Comparison of ENCODE assay signal across 9 mouse cellular contexts in the genomic region with DNA sequence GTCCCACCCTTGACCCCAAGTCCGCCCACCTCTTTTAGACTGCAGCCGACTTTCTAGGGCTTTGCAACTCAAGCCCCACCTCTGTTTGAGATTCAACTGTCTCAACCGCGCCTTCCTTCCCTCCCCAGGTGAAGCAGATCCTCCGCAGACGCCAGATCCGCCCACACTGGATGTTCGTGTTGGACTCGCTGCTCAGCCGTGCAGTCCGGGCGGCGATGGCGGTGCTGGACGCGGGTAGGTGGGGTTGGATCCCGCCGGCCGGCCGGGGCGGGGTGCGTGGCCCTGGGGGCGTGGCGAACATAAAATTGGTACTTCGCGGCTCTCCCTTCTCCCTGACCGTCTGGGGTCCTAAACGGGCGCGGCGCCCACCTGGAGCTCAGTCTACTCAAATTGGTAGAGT. TPM values are rescaled to one million over a fixed set of nuclear protein-coding genes. Genes with fewer than 3 reads are reported as not detected.
DNase-seq lines count a peak whose midpoint lies in the region; ATAC-seq lines count a peak whose summit lies in the region.
"Had no signal": no experiment of that assay in that cellular context is flagged by ENCODE, and none has a peak within 500 bp of the region (broad histone marks: within the 10 kb centered on the region; RNA-seq: fewer than 3 reads in every experiment).

No protein-coding gene starts in this region.

- no peak for ATAC-seq in heart, embryonic 13.5 days (ENCODE audit: extremely low read depth, insufficient number of reproducible peaks, low FRiP score, low TSS enrichment)
- no peak for ATAC-seq in neural tube, embryonic 11.5 days (ENCODE audit: insufficient read depth, low FRiP score, low TSS enrichment)

- 5% methylated on average over 31 of the region's 31 CpGs for WGBS in heart, embryonic 13.5 days
- WGBS in forebrain, embryonic 10.5 days = 2% methylated on average over 31 of the region's 31 CpGs
- under 1% methylated on average over 31 of the region's 31 CpGs for WGBS in neural tube, embryonic 11.5 days

- DNase-seq in heart, postnatal 36 days = no peak
- peak; percentile 52 for DNase-seq in R1 (ENCODE audit: low read depth, low spot score)
- no peak for DNase-seq in forebrain, embryonic 10.5 days (ENCODE audit: extremely low spot score, low spot score)
- peak; percentile 44 for DNase-seq in kidney, postnatal 14 days
- peak; percentile 44 for DNase-seq in neural tube, embryonic 11.5 days (ENCODE audit: low spot score)
- no peak for DNase-seq in frontal cortex, postnatal 14 days (ENCODE audit: low spot score in 2 of 2)
- no peak for DNase-seq in c-Kit-positive CD71-positive TER-119-positive erythroid progenitor cells, embryonic 14.5 days (ENCODE audit: low spot score)

- H3K9me3 ChIP-seq in heart, embryonic 13.5 days = no peaks in the 10 kb centered on the region
- H3K9me3 ChIP-seq in forebrain, embryonic 10.5 days = no peaks in the 10 kb centered on the region
- no peaks in the 10 kb centered on the region for H3K9me3 ChIP-seq in neural tube, embryonic 11.5 days (ENCODE audit: control insufficient read depth, low read length)

- H3K27ac ChIP-seq in heart, embryonic 13.5 days (replicated peaks) = no peak overlapping the region
- H3K27ac ChIP-seq in forebrain, embryonic 10.5 days = peak overlapping the region; percentile 40; the same call in 1 of the 2 replicates
- no peak overlapping the region for H3K27ac ChIP-seq in neural tube, embryonic 11.5 days (ENCODE audit: low read depth, low read length)

- peak overlapping the region; percentile 81 for H3K4me2 ChIP-seq in heart, embryonic 13.5 days
- peak overlapping the region; percentile 44 for H3K4me2 ChIP-seq in neural tube, embryonic 11.5 days (ENCODE audit: low read depth)

- H3K4me3 ChIP-seq in heart, embryonic 13.5 days = peak overlapping the region; percentile 52
- H3K4me3 ChIP-seq in forebrain, embryonic 10.5 days = peak overlapping the region; percentile 54
- peak overlapping the region; percentile 12 for H3K4me3 ChIP-seq in neural tube, embryonic 11.5 days (ENCODE audit: low read depth, low read length)

- H3K36me3 ChIP-seq in heart, embryonic 13.5 days = no peaks in the 10 kb centered on the region
- no peaks in the 10 kb centered on the region for H3K36me3 ChIP-seq in forebrain, embryonic 10.5 days (replicated peaks)
- no peaks in the 10 kb centered on the region for H3K36me3 ChIP-seq in neural tube, embryonic 11.5 days (ENCODE audit: control insufficient read depth, insufficient read depth, low read length)

- peaks cover 20% of the 10 kb centered on the region for H3K4me1 ChIP-seq in heart, embryonic 13.5 days
- H3K4me1 ChIP-seq in forebrain, embryonic 10.5 days = peaks cover 20% of the 10 kb centered on the region
- no peaks in the 10 kb centered on the region for H3K4me1 ChIP-seq in neural tube, embryonic 11.5 days (ENCODE audit: control insufficient read depth, insufficient read depth, low read length)

- intact Hi-C loops in heart, postnatal 36 days (cut with DNase I) = loop anchor here (2.0 to 5.0 kb wide), 3 partner anchors 16 to 242 kb away; no protein-coding TSS in a partner anchor

- peaks cover 99% of the 10 kb centered on the region for H3K27me3 ChIP-seq in heart, embryonic 13.5 days (replicated peaks)
- peaks cover 100% of the 10 kb centered on the region for H3K27me3 ChIP-seq in forebrain, embryonic 10.5 days (ENCODE audit: poor library complexity, severe bottlenecking)
- H3K27me3 ChIP-seq in neural tube, embryonic 11.5 days (ENCODE audit: control insufficient read depth, insufficient read depth, low read length) = peaks cover 33% of the 10 kb centered on the region

- peak overlapping the region; percentile 75 for H3K9ac ChIP-seq in heart, embryonic 13.5 days
- no peak overlapping the region; the same call in 1 of the 2 replicates for H3K9ac ChIP-seq in neural tube, embryonic 11.5 days (ENCODE audit: low read length)

RNA-seq across cellular contexts. Expression of gene Map3k6, which starts 10.6 kb away (rescaled TPM):
- 2.3 and 2.6 TPM in 2 replicates for polyA plus RNA-seq in heart, embryonic 13.5 days (2015; fragmentation: Nextera tagmentation; extraction: Ambion mirVana)
- 10 to 100 TPM; 15.5 to 20.1 TPM for total RNA-seq in heart, postnatal 36 days (2021)
- 1.7 and 1.8 TPM in 2 replicates for polyA plus RNA-seq in forebrain, embryonic 10.5 days (2016; fragmentation: Nextera tagmentation; extraction: Ambion mirVana)
- polyA plus RNA-seq in neural tube, embryonic 11.5 days (2014; fragmentation: Nextera tagmentation; extraction: Ambion mirVana) = 1.5 and 2.7 TPM in 2 replicates

RNA-seq across cellular contexts. Expression of gene Sytl1, which starts 11.7 kb away (rescaled TPM):
- 0.32 and 0.78 TPM in 2 replicates for polyA plus RNA-seq in heart, embryonic 13.5 days (2015; fragmentation: Nextera tagmentation; extraction: Ambion mirVana)
- total RNA-seq in heart, postnatal 36 days (2021) = 1 to 10 TPM in 1 of 2 experiments, under 1 TPM in 1; 0.50 to 1.5 TPM
- 0.67 and 1.0 TPM in 2 replicates for polyA plus RNA-seq in forebrain, embryonic 10.5 days (2016; fragmentation: Nextera tagmentation; extraction: Ambion mirVana)
- 1.2 and 1.4 TPM in 2 replicates for polyA plus RNA-seq in neural tube, embryonic 11.5 days (2014; fragmentation: Nextera tagmentation; extraction: Ambion mirVana)

RNA-seq across cellular contexts. Expression of gene Tmem222, which starts 26.4 kb away (rescaled TPM):
- 57.1 and 60.2 TPM in 2 replicates for polyA plus RNA-seq in heart, embryonic 13.5 days (2015; fragmentation: Nextera tagmentation; extraction: Ambion mirVana)
- 10 to 100 TPM; 30.6 to 30.7 TPM for total RNA-seq in heart, postnatal 36 days (2021)
- 85.8 and 91.6 TPM in 2 replicates for polyA plus RNA-seq in forebrain, embryonic 10.5 days (2016; fragmentation: Nextera tagmentation; extraction: Ambion mirVana)
- 79.0 and 91.0 TPM in 2 replicates for polyA plus RNA-seq in neural tube, embryonic 11.5 days (2014; fragmentation: Nextera tagmentation; extraction: Ambion mirVana)

RNA-seq across cellular contexts. Expression of gene Gpr3, which starts 38.9 kb away (rescaled TPM):
- polyA plus RNA-seq in heart, embryonic 13.5 days (2015; fragmentation: Nextera tagmentation; extraction: Ambion mirVana) = 0.14 and 0.28 TPM in 2 replicates
- total RNA-seq in heart, postnatal 36 days (2021) = under 1 TPM in 1 of 2 experiments, not detected in 1; 0.16 TPM
- polyA plus RNA-seq in forebrain, embryonic 10.5 days (2016; fragmentation: Nextera tagmentation; extraction: Ambion mirVana) = 0.06 and 0.27 TPM in 2 replicates
- polyA plus RNA-seq in neural tube, embryonic 11.5 days (2014; fragmentation: Nextera tagmentation; extraction: Ambion mirVana) = 0.45 and 0.49 TPM in 2 replicates
- total RNA-seq: liver, adult 2 months had no signal
- polyA plus RNA-seq: liver, adult 2 months had no signal

RNA-seq across cellular contexts. Expression of gene Cd164l2, which starts 39.3 kb away (rescaled TPM):
- 0.56 and 0.57 TPM in 2 replicates for polyA plus RNA-seq in heart, embryonic 13.5 days (2015; fragmentation: Nextera tagmentation; extraction: Ambion mirVana)
- under 1 TPM in 1 of 2 experiments, not detected in 1; 0.51 TPM for total RNA-seq in heart, postnatal 36 days (2021)
- 1.2 and 2.5 TPM in 2 replicates for polyA plus RNA-seq in forebrain, embryonic 10.5 days (2016; fragmentation: Nextera tagmentation; extraction: Ambion mirVana)
- 0.32 and 0.62 TPM in 2 replicates for polyA plus RNA-seq in neural tube, embryonic 11.5 days (2014; fragmentation: Nextera tagmentation; extraction: Ambion mirVana)
- total RNA-seq: liver, adult 2 months had no signal
- polyA plus RNA-seq: liver, adult 2 months had no signal

Comparison
In these comparisons a context has a peak if more than half of its experiments do, and no peak if none do; other contexts are left out.
1. DNase-seq: peak in R1 (single experiment), kidney, postnatal 14 days (single experiment) and neural tube, embryonic 11.5 days (single experiment); none in heart, postnatal 36 days (0 of 2), forebrain, embryonic 10.5 days (single experiment), frontal cortex, postnatal 14 days (0 of 2) and c-Kit-positive CD71-positive TER-119-positive erythroid progenitor cells, embryonic 14.5 days (single experiment).
2. Peak in every context shown above with its lines, with median percentiles within 50 percentile points of each other: H3K4me3 ChIP-seq.